Mouse (Mus musculus) brown adipose tissue, adult 24 weeks (tissue): ENCODE results near the gene Trp53tg5. TPM values are rescaled to one million over a fixed set of nuclear protein-coding genes. Genes with fewer than 3 reads are reported as not detected.

Source experiments
- H3K27ac ChIP-seq: fragments of 200-500 bp; replicated peaks from 2 replicates; pipeline ENCODE4 v1.5.1; 2012; ENCODE audit warnings: low read depth, mild to moderate bottlenecking, low read length
- H3K4me1 ChIP-seq: fragments of 200-500 bp; 2 replicates; pipeline ENCODE4 v1.6.1; 2012; ENCODE audit warnings: low read length, mixed read lengths; ENCODE audit not compliant: control insufficient read depth, insufficient read depth, insufficient read length
- H3K4me3 ChIP-seq: fragments of 200-500 bp; 2 replicates; pipeline ENCODE4 v1.5.1; 2012; ENCODE audit warnings: low read depth, mild to moderate bottlenecking, low read length, moderate library complexity; ENCODE audit not compliant: insufficient read depth
- polyA plus RNA-seq: library from polyadenylated mRNA; stranded (reverse); fragments of >200 nt; gene quantifications from 2 replicates; pipeline ENCODE4 v1.2.4, GENCODE M21; 2012; ENCODE audit not compliant: missing spikeins, insufficient read depth, insufficient read length

Gene Trp53tg5
- polyA plus RNA-seq, 1 experiment: not detected

GRCm38 (mm10) chr2:164505619-164506347 lies 32.3 kb upstream of the Trp53tg5 start:
- Histone ChIP-seq H3K27ac (no peak overlapping the region), H3K4me1 (no peaks in the 10 kb centered on the region), H3K4me3 (no peak overlapping the region)

GRCm38 (mm10) chr2:164504919-164505318 lies 31.4 kb upstream of the Trp53tg5 start:
- H3K4me1 ChIP-seq: no peaks in the 10 kb centered on the region
- no peak overlapping the region for H3K27ac ChIP-seq
- no peak overlapping the region for H3K4me3 ChIP-seq

- 0 out of 2 replicates have a peak, but pooled peaks cover 5% of the 10 kb centered on the region for H3K4me1 ChIP-seq
- no peak overlapping the region for H3K4me3 ChIP-seq
- no peak overlapping the region for H3K27ac ChIP-seq
Observed at GRCm38 (mm10) chr2:164500511-164500910, 27.0 kb upstream of the Trp53tg5 start.

GRCm38 (mm10) chr2:164499317-164499716 lies 25.8 kb upstream of the Trp53tg5 start:
- Histone ChIP-seq H3K4me3 (no peak overlapping the region), H3K4me1 (0 out of 2 replicates have a peak, but pooled peaks cover 5% of the 10 kb centered on the region), H3K27ac (no peak overlapping the region)

GRCm38 (mm10) chr2:164497691-164498268 lies 24.3 kb upstream of the Trp53tg5 start:
- 0 out of 2 replicates have a peak overlapping the region, but pooled peaks have one; percentile 17 for H3K27ac ChIP-seq
- 0 out of 2 replicates have a peak, but pooled peaks cover 5% of the 10 kb centered on the region for H3K4me1 ChIP-seq
- peak overlapping the region; percentile 90 for H3K4me3 ChIP-seq

- H3K27ac ChIP-seq: peak within 1 kb of the TSS; percentile 93
- H3K4me1 ChIP-seq: 0 out of 2 replicates have a peak, but pooled peaks cover 5% of the 10 kb centered on the region
- H3K4me3 ChIP-seq: peak within 1 kb of the TSS; percentile 90
Observed at GRCm38 (mm10) chr2:164496847-164497690, 23.5 kb upstream of the Trp53tg5 start, which contains the start of gene Pigt. Pigt (plus strand) TSS chr2:164497520.

- H3K27ac ChIP-seq: no peak overlapping the region
- H3K4me3 ChIP-seq: peak overlapping the region; percentile 31; the same call in 1 of the 2 replicates
- 0 out of 2 replicates have a peak, but pooled peaks cover 5% of the 10 kb centered on the region for H3K4me1 ChIP-seq
Observed at GRCm38 (mm10) chr2:164496331-164496730, 22.8 kb upstream of the Trp53tg5 start.

GRCm38 (mm10) chr2:164494126-164494525 lies 20.6 kb upstream of the Trp53tg5 start:
- Histone ChIP-seq H3K4me1 (0 out of 2 replicates have a peak, but pooled peaks cover 5% of the 10 kb centered on the region), H3K4me3 (no peak overlapping the region), H3K27ac (no peak overlapping the region)

- no peaks in the 10 kb centered on the region for H3K4me1 ChIP-seq
- H3K27ac ChIP-seq: no peak overlapping the region
- peak overlapping the region; percentile 87; the same call in 1 of the 2 replicates for H3K4me3 ChIP-seq
Observed at GRCm38 (mm10) chr2:164487812-164488211, 14.3 kb upstream of the Trp53tg5 start.

GRCm38 (mm10) chr2:164487115-164487527 lies 13.6 kb upstream of the Trp53tg5 start:
- Histone ChIP-seq H3K4me1 (no peaks in the 10 kb centered on the region), H3K4me3 (peak overlapping the region; percentile 87), H3K27ac (peak overlapping the region; percentile 75)

GRCm38 (mm10) chr2:164486258-164487114 lies 13.0 kb upstream of the Trp53tg5 start:
- peak overlapping the region; percentile 87 for H3K4me3 ChIP-seq
- peak overlapping the region; percentile 75 for H3K27ac ChIP-seq
- H3K4me1 ChIP-seq: no peaks in the 10 kb centered on the region

- H3K27ac ChIP-seq: peak within 1 kb of the TSS; percentile 75
- H3K4me3 ChIP-seq: peak within 1 kb of the TSS; percentile 87
- H3K4me1 ChIP-seq: no peaks in the 10 kb centered on the region
Observed at GRCm38 (mm10) chr2:164485681-164486257, 12.2 kb upstream of the Trp53tg5 start, which contains the start of gene Dbndd2. Dbndd2 (plus strand) TSS chr2:164486106.

- Histone ChIP-seq H3K27ac (no peak overlapping the region), H3K4me3 (no peak overlapping the region), H3K4me1 (peaks cover 3% of the 10 kb centered on the region)
Observed at GRCm38 (mm10) chr2:164470254-164470653, 3.3 kb downstream of the Trp53tg5 start.

GRCm38 (mm10) chr2:164466787-164467186 lies 6.7 kb downstream of the Trp53tg5 start:
- H3K4me1 ChIP-seq: peaks cover 6% of the 10 kb centered on the region
- H3K4me3 ChIP-seq: no peak overlapping the region
- H3K27ac ChIP-seq: no peak overlapping the region
